Mouse (Mus musculus) cortical plate, adult 2 months (tissue): ENCODE measurements around the gene Paox.

Experiments
- CTCF ChIP-seq: fragments of 200-500 bp; IDR thresholded peaks from 2 replicates; pipeline ENCODE4 v1.5.1; 2011; ENCODE audit warnings: mild to moderate bottlenecking, control low read depth, low read length; ENCODE audit not compliant: insufficient read depth; ENCODE audit errors: extremely low read depth
- POLR2A ChIP-seq: fragments of 200-500 bp; IDR thresholded peaks from 2 replicates; pipeline ENCODE4 v1.6.1; 2011; ENCODE audit warnings: mild to moderate bottlenecking, low read length, control low read depth; ENCODE audit not compliant: insufficient read depth; ENCODE audit errors: extremely low read depth

DNA sequence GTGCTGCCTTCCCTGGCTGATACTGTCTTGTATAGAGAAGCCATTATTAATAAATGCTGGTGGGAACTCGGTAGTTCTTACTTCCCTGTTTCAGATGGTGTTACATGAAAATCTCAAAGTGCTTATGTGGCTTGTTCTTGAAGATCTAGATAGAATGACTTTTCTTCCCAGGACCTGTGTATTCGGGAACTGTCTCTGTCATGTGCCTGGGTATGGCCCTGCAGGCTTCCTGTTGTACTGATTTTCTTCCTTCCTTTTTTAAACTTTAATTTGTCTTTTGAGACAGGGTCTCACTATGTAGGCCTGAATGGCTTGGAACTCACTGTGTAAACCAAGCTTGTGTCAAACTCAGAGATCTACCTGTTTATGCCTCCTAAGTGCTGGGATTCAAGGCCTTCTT lies 12.3 kb downstream of the Paox start:
- TF ChIP-seq CTCF (no peak), POLR2A (no peak)
